Mouse (Mus musculus): Measurements from ENCODE around the gene Spred2. TPM values are rescaled to one million over a fixed set of nuclear protein-coding genes. Genes with fewer than 3 reads are reported as not detected.

Spred2 gene
- polyA plus RNA-seq, 2 experiments: 8.5 to 25.4 TPM

GRCm38 (mm10) chr11:19990731-19991130 lies 66.6 kb downstream of the Spred2 start:
- H3K9ac ChIP-seq (ENCODE audit: low read depth, low read length, severe bottlenecking): no peak overlapping the region

GRCm38 (mm10) chr11:19991303-19991976 lies 67.3 kb downstream of the Spred2 start:
- DNase-seq (ENCODE audit: low spot score) (no peak), ATAC-seq (ENCODE audit: low FRiP score, low read depth) (no peak)
- Histone ChIP-seq H3K4me1 (ENCODE audit: control insufficient read depth, insufficient read depth, low read length) (peaks cover 35% of the 10 kb centered on the region), H3K9me3 (ENCODE audit: control insufficient read depth, low read length) (no peaks in the 10 kb centered on the region), H3K27me3 (ENCODE audit: control insufficient read depth, insufficient read depth, low read length) (no peaks in the 10 kb centered on the region), H3K36me3 (ENCODE audit: control insufficient read depth, insufficient read depth, low read length) (no peaks in the 10 kb centered on the region), H3K9ac (ENCODE audit: low read depth, low read length, severe bottlenecking) (no peak overlapping the region), H3K4me2 (replicated peaks; ENCODE audit: low read depth, low read length, severe bottlenecking) (no peak overlapping the region), H3K27ac (replicated peaks; ENCODE audit: low read depth, low read length) (no peak overlapping the region), H3K4me3 (replicated peaks; ENCODE audit: low read length) (no peak overlapping the region)
- WGBS: 59% methylated on average over 12 of the region's 12 CpGs
- no peak for TF ChIP-seq POLR2A (IDR thresholded peaks at IDR 0.05; ENCODE audit: borderline replicate concordance, extremely low read depth, insufficient read depth, insufficient read length)

More at GRCm38 (mm10) chr11:19990731-19991130, 66.6 kb downstream of the Spred2 start:
- Histone ChIP-seq H3K27ac (replicated peaks; ENCODE audit: low read depth, low read length) (no peak overlapping the region), H3K27me3 (ENCODE audit: control insufficient read depth, insufficient read depth, low read length) (no peaks in the 10 kb centered on the region), H3K36me3 (ENCODE audit: control insufficient read depth, insufficient read depth, low read length) (no peaks in the 10 kb centered on the region), H3K4me2 (replicated peaks; ENCODE audit: low read depth, low read length, severe bottlenecking) (no peak overlapping the region), H3K9me3 (ENCODE audit: control insufficient read depth, low read length) (no peaks in the 10 kb centered on the region), H3K4me3 (replicated peaks; ENCODE audit: low read length) (no peak overlapping the region), H3K4me1 (ENCODE audit: control insufficient read depth, insufficient read depth, low read length) (peaks cover 42% of the 10 kb centered on the region)
- ATAC-seq (ENCODE audit: low FRiP score, low read depth) (no peak), DNase-seq (ENCODE audit: low spot score) (no peak)
- WGBS: 52% methylated on average over 2 of the region's 2 CpGs
- no peak for TF ChIP-seq POLR2A (IDR thresholded peaks at IDR 0.05; ENCODE audit: borderline replicate concordance, extremely low read depth, insufficient read depth, insufficient read length)

- Histone ChIP-seq H3K36me3 (ENCODE audit: control insufficient read depth, insufficient read depth, low read length) (no peaks in the 10 kb centered on the region), H3K9ac (ENCODE audit: low read depth, low read length, severe bottlenecking) (no peak overlapping the region), H3K4me3 (replicated peaks; ENCODE audit: low read length) (no peak overlapping the region), H3K4me1 (ENCODE audit: control insufficient read depth, insufficient read depth, low read length) (peaks cover 23% of the 10 kb centered on the region), H3K4me2 (replicated peaks; ENCODE audit: low read depth, low read length, severe bottlenecking) (no peak overlapping the region), H3K27ac (replicated peaks; ENCODE audit: low read depth, low read length) (no peak overlapping the region), H3K27me3 (ENCODE audit: control insufficient read depth, insufficient read depth, low read length) (no peaks in the 10 kb centered on the region), H3K9me3 (ENCODE audit: control insufficient read depth, low read length) (no peaks in the 10 kb centered on the region)
- ATAC-seq (ENCODE audit: low FRiP score, low read depth): no peak
- TF ChIP-seq POLR2A (IDR thresholded peaks at IDR 0.05; ENCODE audit: borderline replicate concordance, extremely low read depth, insufficient read depth, insufficient read length): no peak
- WGBS: 56% methylated on average over 14 of the region's 15 CpGs
- DNase-seq (ENCODE audit: low spot score): no peak
Observed at GRCm38 (mm10) chr11:19992341-19993281, 68.4 kb downstream of the Spred2 start.

GRCm38 (mm10) chr11:19993753-19994152 lies 69.6 kb downstream of the Spred2 start:
- DNase-seq (ENCODE audit: low spot score) (no peak), ATAC-seq (ENCODE audit: low FRiP score, low read depth) (no peak)
- Histone ChIP-seq H3K9ac (ENCODE audit: low read depth, low read length, severe bottlenecking) (no peak overlapping the region), H3K9me3 (ENCODE audit: control insufficient read depth, low read length) (no peaks in the 10 kb centered on the region), H3K27ac (replicated peaks; ENCODE audit: low read depth, low read length) (no peak overlapping the region), H3K4me1 (ENCODE audit: control insufficient read depth, insufficient read depth, low read length) (peaks cover 15% of the 10 kb centered on the region), H3K4me3 (replicated peaks; ENCODE audit: low read length) (no peak overlapping the region), H3K36me3 (ENCODE audit: control insufficient read depth, insufficient read depth, low read length) (peaks cover 7% of the 10 kb centered on the region; the same call in 1 of the 2 replicates), H3K4me2 (replicated peaks; ENCODE audit: low read depth, low read length, severe bottlenecking) (no peak overlapping the region), H3K27me3 (ENCODE audit: control insufficient read depth, insufficient read depth, low read length) (no peaks in the 10 kb centered on the region)
- WGBS: 20% methylated on average over 1 of the region's 1 CpGs
- TF ChIP-seq POLR2A (IDR thresholded peaks at IDR 0.05; ENCODE audit: borderline replicate concordance, extremely low read depth, insufficient read depth, insufficient read length): no peak

GRCm38 (mm10) chr11:19994262-19994790 lies 70.2 kb downstream of the Spred2 start:
- Histone ChIP-seq H3K36me3 (ENCODE audit: control insufficient read depth, insufficient read depth, low read length) (peaks cover 8% of the 10 kb centered on the region; the same call in 1 of the 2 replicates), H3K9ac (ENCODE audit: low read depth, low read length, severe bottlenecking) (no peak overlapping the region), H3K27ac (replicated peaks; ENCODE audit: low read depth, low read length) (no peak overlapping the region), H3K9me3 (ENCODE audit: control insufficient read depth, low read length) (no peaks in the 10 kb centered on the region), H3K4me2 (replicated peaks; ENCODE audit: low read depth, low read length, severe bottlenecking) (no peak overlapping the region), H3K27me3 (ENCODE audit: control insufficient read depth, insufficient read depth, low read length) (no peaks in the 10 kb centered on the region), H3K4me3 (replicated peaks; ENCODE audit: low read length) (no peak overlapping the region), H3K4me1 (ENCODE audit: control insufficient read depth, insufficient read depth, low read length) (peaks cover 9% of the 10 kb centered on the region)
- no peak for DNase-seq (ENCODE audit: low spot score)
- 92% methylated on average over 7 of the region's 7 CpGs for WGBS
- TF ChIP-seq POLR2A (IDR thresholded peaks at IDR 0.05; ENCODE audit: borderline replicate concordance, extremely low read depth, insufficient read depth, insufficient read length): no peak
- ATAC-seq (ENCODE audit: low FRiP score, low read depth): no peak

Data from limb, embryonic 14.5 days (tissue).